ENCODE assay signal across 9 mouse cellular contexts in genomic region chr1:153489132-153489531, GRCm38 (mm10). TPM values are rescaled to one million over a fixed set of nuclear protein-coding genes. Genes with fewer than 3 reads are reported as not detected.
DNase-seq lines count a peak whose midpoint lies in the region; ATAC-seq and TF ChIP-seq lines count a peak whose summit lies in the region.
"Had no signal": no experiment of that assay in that cellular context is flagged by ENCODE, and none has a peak within 500 bp of the region (broad histone marks: within the 10 kb centered on the region; RNA-seq: fewer than 3 reads in every experiment).

No protein-coding gene starts in this region.

- no peak overlapping the region for H3K4me2 ChIP-seq in heart, embryonic 12.5 days
- H3K4me2 ChIP-seq: heart, embryonic 15.5 days had no signal

- intact Hi-C loops in heart, postnatal 36 days (cut with DNase I) = loop anchor here (5.0 kb wide), 1 partner anchor 258 kb away; the partner anchor contains the start of gene Rnasel

- TF ChIP-seq POLR2A in ES-Bruce4 (IDR thresholded peaks at IDR 0.05; ENCODE audit: insufficient read depth, low read length) = no peak

- no peak for TF ChIP-seq EP300 in ES-Bruce4 (IDR thresholded peaks at IDR 0.05; ENCODE audit: insufficient read depth, low read depth, low read length)

- peak; percentile 51 to 75 for DNase-seq in heart, adult 18-20 months
- peak; percentile 35 for DNase-seq in heart, postnatal 36 days
- peak; percentile 58 to 67 for DNase-seq in monocyte, adult 2 months (ENCODE audit: low read depth in 1 of 2, low spot score in 2 of 2)
- no peak for DNase-seq in retina, embryonic 14.5 days (ENCODE audit: low spot score)
- no peak for DNase-seq in gastrocnemius, postnatal 10 days

- no peaks in the 10 kb centered on the region for H3K27me3 ChIP-seq in heart, embryonic 12.5 days (replicated peaks)
- no peaks in the 10 kb centered on the region for H3K27me3 ChIP-seq in ES-Bruce4 (ENCODE audit: control insufficient read depth, insufficient read depth, low read length, poor library complexity, severe bottlenecking)
- H3K27me3 ChIP-seq: heart, embryonic 15.5 days had no signal

- WGBS in heart, embryonic 12.5 days = 51% methylated on average over 7 of the region's 7 CpGs

- no peak overlapping the region for H3K9ac ChIP-seq in heart, embryonic 12.5 days
- 0 out of 2 replicates have a peak overlapping the region, but pooled peaks have one; percentile 95 for H3K9ac ChIP-seq in ES-Bruce4 (ENCODE audit: low read depth, poor library complexity, severe bottlenecking)
- H3K9ac ChIP-seq: heart, embryonic 15.5 days had no signal

- H3K4me3 ChIP-seq in heart, embryonic 12.5 days = no peak overlapping the region
- no peak overlapping the region for H3K4me3 ChIP-seq in ES-Bruce4 (ENCODE audit: low read depth, low read length)
- H3K4me3 ChIP-seq: heart, embryonic 15.5 days had no signal

- no peaks in the 10 kb centered on the region for H3K36me3 ChIP-seq in heart, embryonic 12.5 days
- peaks cover 13% of the 10 kb centered on the region for H3K36me3 ChIP-seq in ES-Bruce4 (ENCODE audit: control insufficient read depth, insufficient read depth, low read length, poor library complexity, severe bottlenecking)
- H3K36me3 ChIP-seq: heart, embryonic 15.5 days had no signal

- peak; percentile 66 for TF ChIP-seq CTCF in ES-Bruce4 (IDR thresholded peaks at IDR 0.05; ENCODE audit: low read depth, low read length)

- H3K4me1 ChIP-seq in heart, embryonic 12.5 days (replicated peaks) = peaks cover 21% of the 10 kb centered on the region
- peaks cover 2% of the 10 kb centered on the region for H3K4me1 ChIP-seq in ES-Bruce4 (ENCODE audit: control insufficient read depth, insufficient read depth, low read length)

- no peaks in the 10 kb centered on the region for H3K9me3 ChIP-seq in heart, embryonic 12.5 days (replicated peaks)
- H3K9me3 ChIP-seq in ES-Bruce4 (replicated peaks; ENCODE audit: control insufficient read depth, insufficient read depth, low read length, poor library complexity, severe bottlenecking) = no peaks in the 10 kb centered on the region
- H3K9me3 ChIP-seq: heart, embryonic 15.5 days had no signal

- H3K27ac ChIP-seq in heart, embryonic 12.5 days (ENCODE audit: poor library complexity, severe bottlenecking) = no peak overlapping the region
- H3K27ac ChIP-seq in ES-Bruce4 (ENCODE audit: insufficient read depth, low read length) = peak overlapping the region; percentile 54; the same call in 1 of the 2 replicates
- H3K27ac ChIP-seq: heart, embryonic 15.5 days had no signal

- ATAC-seq in heart, embryonic 12.5 days (ENCODE audit: insufficient number of reproducible peaks, low FRiP score) = no peak
- ATAC-seq in erythroid progenitor cell, adult 5-6 weeks (replicated peaks; ENCODE audit: low FRiP score, poor library complexity, severe bottlenecking) = no peak

RNA-seq across cellular contexts. Expression of gene Dhx9, which starts 1.7 kb away (rescaled TPM):
- 10 to 100 TPM; 41.4 to 46.0 TPM for total RNA-seq in heart, adult 18-20 months (2021)
- polyA plus RNA-seq in heart, embryonic 12.5 days (2016; fragmentation: Nextera tagmentation; extraction: Ambion mirVana) = 24.7 TPM in 2 replicates
- polyA plus RNA-seq in ES-Bruce4 (2011; ENCODE audit: insufficient read depth, insufficient read length, low read depth, missing spikeins) = 257 and 282 TPM in 2 replicates
- 10 to 100 TPM; 49.5 to 50.9 TPM for total RNA-seq in heart, postnatal 36 days (2021)
- total RNA-seq in erythroid progenitor cell, adult 5-6 weeks (2015; ENCODE audit: low replicate concordance) = 101 and 128 TPM in 2 replicates
- 83.7 and 154 TPM in 2 replicates for total RNA-seq in erythroid progenitor cell, adult 5-6 weeks (2017; ENCODE audit: low replicate concordance)
- total RNA-seq in gastrocnemius, postnatal 10 days (2021) = 10 to 100 TPM; 55.1 to 63.6 TPM

Comparison
In these comparisons a context has a peak if more than half of its experiments do, and no peak if none do; other contexts are left out.
1. DNase-seq: peak in heart, adult 18-20 months (2 of 2), heart, postnatal 36 days (2 of 2) and monocyte, adult 2 months (2 of 2); none in retina, embryonic 14.5 days (single experiment) and gastrocnemius, postnatal 10 days (single experiment).